Mouse (Mus musculus): ENCODE measurements at regions not wholly inside any gene's neighbourhood (a gene's known extent, or its start where the extent isn't known, plus 50 kb on each side); places are given as distances from the start of the nearest gene placed in this dataset.

- DNase-seq = no peak
- intact Hi-C loops (cut with DNase I) = no loop called here
These were observed 297.7 kb upstream of the Stt3b start for GRCm38 (mm10) chr9:115607961-115608360.

- intact Hi-C loops (cut with DNase I) = no loop called here
- no peak for DNase-seq
These were observed 298.2 kb upstream of the Stt3b start for GRCm38 (mm10) chr9:115608377-115608776.

GRCm38 (mm10) chr9:115609904-115610303, 299.4 kb upstream of the Gadl1 start:
- intact Hi-C loops (cut with DNase I) = no loop called here
- DNase-seq = no peak

GRCm38 (mm10) chr9:115611713-115612112, 297.5 kb upstream of the Gadl1 start:
- intact Hi-C loops (cut with DNase I) = no loop called here
- no peak for DNase-seq

- intact Hi-C loops (cut with DNase I) = no loop called here
- DNase-seq = no peak
These were observed 296.3 kb upstream of the Gadl1 start for GRCm38 (mm10) chr9:115612908-115613307.

GRCm38 (mm10) chr9:115614007-115614406, 295.2 kb upstream of the Gadl1 start:
- intact Hi-C loops (cut with DNase I) = no loop called here
- no peak for DNase-seq

- intact Hi-C loops (cut with DNase I) = no loop called here
- DNase-seq = no peak
These were observed 291.3 kb upstream of the Gadl1 start for GRCm38 (mm10) chr9:115617909-115618308.

GRCm38 (mm10) chr9:115623948-115624347, 285.3 kb upstream of the Gadl1 start:
- intact Hi-C loops (cut with DNase I) = no loop called here
- no peak for DNase-seq

- intact Hi-C loops (cut with DNase I) = no loop called here
- no peak for DNase-seq
These were observed 284.3 kb upstream of the Gadl1 start for GRCm38 (mm10) chr9:115624721-115625496.

GRCm38 (mm10) chr9:115627551-115627950, 281.7 kb upstream of the Gadl1 start:
- intact Hi-C loops (cut with DNase I) = no loop called here
- no peak for DNase-seq

GRCm38 (mm10) chr9:115637114-115637513, 272.1 kb upstream of the Gadl1 start:
- DNase-seq = no peak
- intact Hi-C loops (cut with DNase I) = no loop called here

GRCm38 (mm10) chr9:115640781-115641180, 268.5 kb upstream of the Gadl1 start:
- DNase-seq = no peak
- intact Hi-C loops (cut with DNase I) = no loop called here

- intact Hi-C loops (cut with DNase I) = no loop called here
- no peak for DNase-seq
These were observed 267.2 kb upstream of the Gadl1 start for GRCm38 (mm10) chr9:115642032-115642431.

GRCm38 (mm10) chr9:115644953-115645352, 264.3 kb upstream of the Gadl1 start:
- intact Hi-C loops (cut with DNase I) = no loop called here
- no peak for DNase-seq

GRCm38 (mm10) chr9:115646226-115646625, 263.0 kb upstream of the Gadl1 start:
- DNase-seq = no peak
- intact Hi-C loops (cut with DNase I) = no loop called here

- intact Hi-C loops (cut with DNase I) = no loop called here
- no peak for DNase-seq
These were observed 257.5 kb upstream of the Gadl1 start for GRCm38 (mm10) chr9:115651708-115652107.

- intact Hi-C loops (cut with DNase I) = no loop called here
- DNase-seq = no peak
These were observed 256.1 kb upstream of the Gadl1 start for GRCm38 (mm10) chr9:115653116-115653515.

GRCm38 (mm10) chr9:115654933-115655332, 254.3 kb upstream of the Gadl1 start:
- DNase-seq = peak; percentile 6
- intact Hi-C loops (cut with DNase I) = no loop called here

- DNase-seq = no peak
- intact Hi-C loops (cut with DNase I) = no loop called here
These were observed 252.7 kb upstream of the Gadl1 start for GRCm38 (mm10) chr9:115656538-115656937.

- DNase-seq = no peak
- intact Hi-C loops (cut with DNase I) = no loop called here
These were observed 252.1 kb upstream of the Gadl1 start for GRCm38 (mm10) chr9:115656994-115657713.

- no peak for DNase-seq
- intact Hi-C loops (cut with DNase I) = no loop called here
These were observed 250.8 kb upstream of the Gadl1 start for GRCm38 (mm10) chr9:115658477-115658876.

GRCm38 (mm10) chr9:115660371-115660770, 248.9 kb upstream of the Gadl1 start:
- no peak for DNase-seq
- intact Hi-C loops (cut with DNase I) = no loop called here

Measured in left cerebral cortex, postnatal 4 days (tissue).